Mouse (Mus musculus) C2C12 (cell line): ENCODE results near the gene Cubn.

Experiments used
- CEBPB ChIP-seq: IDR thresholded peaks from one replicate; pipeline ENCODE4 v1.6.1; 2011; ENCODE audit warnings: low read depth, mild to moderate bottlenecking, control low read depth, moderate library complexity
- CTCF ChIP-seq: IDR thresholded peaks from one replicate; pipeline ENCODE4 v1.5.1; 2011; ENCODE audit not compliant: control insufficient read depth, insufficient read depth, insufficient read length
- MYOG ChIP-seq: IDR thresholded peaks from one replicate; pipeline ENCODE4 v1.6.1; 2011; ENCODE audit not compliant: control insufficient read depth, insufficient read length; ENCODE audit errors: extremely low read depth
- USF1 ChIP-seq: IDR thresholded peaks from one replicate; pipeline ENCODE4 v1.6.1; 2011; ENCODE audit warnings: low read depth, mild to moderate bottlenecking, control low read depth, moderate library complexity

- TF ChIP-seq CEBPB (peak; percentile 67), CTCF (no peak), USF1 (no peak), MYOG (no peak)
These were observed 83.3 kb downstream of the Cubn start for GRCm38 (mm10) chr2:13408333-13408732.
